Mouse (Mus musculus): ENCODE measurements around the gene Rinl.

DNA sequence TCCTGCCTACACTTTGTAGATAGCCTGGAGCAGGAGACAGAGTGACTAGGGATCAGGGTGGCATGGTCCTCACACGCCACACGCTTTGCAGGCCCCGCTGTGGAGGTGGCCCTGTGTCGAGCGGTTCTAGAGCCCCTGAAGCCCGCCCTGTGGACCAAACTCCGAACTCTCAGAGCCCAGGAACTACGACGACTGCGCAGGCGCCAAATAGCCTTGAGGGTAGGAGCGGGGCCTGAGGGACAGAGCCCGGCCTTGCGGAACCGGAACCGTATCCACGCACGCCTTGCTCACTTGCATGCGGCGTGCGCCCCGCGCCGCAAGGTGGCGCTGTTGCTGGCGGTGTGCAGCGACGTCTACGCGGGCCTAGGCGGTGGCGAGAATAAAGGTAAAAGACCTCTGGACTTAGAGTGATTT lies 7.8 kb downstream of the Rinl start:
- TF ChIP-seq POLR2A (IDR thresholded peaks at IDR 0.05; ENCODE audit: low read depth, low read length), result peak; percentile 61
- TF ChIP-seq MAZ (IDR thresholded peaks at IDR 0.05; ENCODE audit: low read depth, low read length), result peak; percentile 66; the same call in 1 of the 2 replicates
- peak; percentile 68 to 97 for TF ChIP-seq CTCF (conservative IDR thresholded peaks at IDR 0.05 in 1 of 2, IDR thresholded peaks at IDR 0.05 in 1 of 2; ENCODE audit: low read depth in 2 of 2, low read length in 2 of 2)
- TF ChIP-seq ETS1 (conservative IDR thresholded peaks at IDR 0.05; ENCODE audit: low read depth, low read length), result peak; percentile 40; the same call in 1 of the 2 replicates
- TF ChIP-seq HCFC1 (IDR thresholded peaks at IDR 0.05; ENCODE audit: low read depth, low read length), result peak; percentile 63
- TF ChIP-seq ELF1 (IDR thresholded peaks at IDR 0.05; ENCODE audit: low read depth, low read length), result peak; percentile 89
- TF ChIP-seq CHD2 (IDR thresholded peaks at IDR 0.05; ENCODE audit: low read length), result no peak
- peak; percentile 57; the same call in 1 of the 2 replicates for TF ChIP-seq NELFE (IDR thresholded peaks at IDR 0.05; ENCODE audit: low read depth, low read length)
- TF ChIP-seq EP300 (IDR thresholded peaks at IDR 0.05; ENCODE audit: low read length), result no peak
- no peak for TF ChIP-seq E2F4 (IDR thresholded peaks at IDR 0.05; ENCODE audit: insufficient replicate concordance, low read depth, low read length)
- peak; percentile 95 for TF ChIP-seq MAX (IDR thresholded peaks at IDR 0.05; ENCODE audit: low read length)
- TF ChIP-seq CHD1 (IDR thresholded peaks at IDR 0.05; ENCODE audit: low read depth, low read length), result no peak
- TF ChIP-seq MEF2A (IDR thresholded peaks at IDR 0.05; ENCODE audit: borderline replicate concordance, low read depth, low read length), result peak; percentile 69
